Mouse (Mus musculus) gonadal fat pad, adult 2 months (tissue): ENCODE data around the gene Qrfpr. TPM values are rescaled to one million over a fixed set of nuclear protein-coding genes. Genes with fewer than 3 reads are reported as not detected.

Experiments
- DNase-seq: peaks from one replicate; pipeline ENCODE4 v3.0.0-alpha.2; 2012; ENCODE audit warnings: low read depth
- polyA plus RNA-seq: library from polyadenylated mRNA; depleted of rRNA; stranded (reverse); fragments of >200 nt; gene quantifications from 2 replicates; pipeline ENCODE4 v1.2.3, GENCODE M21; 2012; rRNA removed

Gene Qrfpr
- polyA plus RNA-seq = 0.14 TPM in 1 of 2 replicates, not detected in the other

DNA sequence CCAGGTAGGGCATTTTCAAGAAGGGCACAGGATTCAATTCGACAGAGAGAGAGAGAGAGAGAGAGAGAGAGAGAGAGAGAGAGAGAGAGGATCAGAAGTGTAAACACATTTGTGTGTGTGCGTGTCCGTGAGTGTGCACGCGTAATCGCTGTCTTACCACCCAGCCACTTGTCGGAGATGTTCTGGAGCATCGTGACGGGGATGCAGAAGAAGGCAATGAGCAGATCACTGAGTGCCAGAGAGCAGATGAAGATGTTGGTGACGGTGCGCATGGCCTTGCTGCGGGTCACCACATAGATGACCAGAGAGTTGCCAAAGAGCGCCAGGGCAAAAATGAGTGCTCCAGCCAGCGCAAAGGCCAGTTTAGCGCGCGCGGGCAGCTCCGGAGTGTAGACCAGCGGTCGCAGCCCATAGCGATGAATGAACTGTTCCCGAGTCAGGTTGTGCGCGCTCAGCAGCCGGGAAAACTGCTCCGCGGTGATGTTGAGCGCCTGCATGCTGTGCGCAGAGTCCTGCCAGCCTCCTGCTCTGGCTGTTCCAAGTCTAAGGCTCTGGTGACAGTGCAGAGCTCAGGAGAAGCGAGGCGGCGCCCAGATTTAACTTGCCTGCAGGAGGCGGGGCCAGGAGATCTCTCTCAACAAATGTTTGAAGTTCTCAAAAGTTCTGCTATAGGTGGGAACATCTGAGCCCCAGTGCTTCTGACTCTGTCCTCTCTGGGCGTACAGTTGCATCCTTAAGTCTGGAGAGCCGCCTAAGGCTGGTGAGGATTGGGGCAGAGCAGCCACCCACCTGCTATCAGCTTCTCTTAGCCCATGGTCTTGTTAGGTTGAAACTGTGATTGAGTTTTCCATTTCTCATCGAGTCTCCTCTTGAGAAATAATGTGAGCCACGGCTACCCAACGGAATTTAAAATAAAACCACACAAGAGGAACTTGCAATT, at the start of gene Qrfpr:
TSS of gene Qrfpr (minus strand) at position 571 of the 940 bp plus-strand sequence.
- no peak for DNase-seq

DNA sequence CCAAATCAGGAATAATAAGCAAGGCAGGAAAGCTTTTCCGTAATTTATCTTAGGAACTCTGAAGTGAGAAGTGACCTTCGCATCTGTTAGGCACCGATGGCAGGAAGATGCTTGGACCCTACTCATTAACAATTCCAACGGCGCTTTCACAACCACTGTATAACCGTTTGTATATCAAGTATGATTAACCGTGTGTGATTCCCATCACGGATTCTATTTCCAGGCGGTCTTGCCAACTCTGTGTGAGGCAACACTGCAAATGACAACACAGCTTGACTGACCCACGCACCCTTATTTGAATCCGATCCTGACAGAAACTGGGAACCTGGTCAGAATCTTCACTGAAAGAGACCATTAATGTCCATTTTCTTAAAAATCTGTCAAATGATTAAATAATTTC, 41.8 kb upstream of the Qrfpr start:
- no peak for DNase-seq

DNA sequence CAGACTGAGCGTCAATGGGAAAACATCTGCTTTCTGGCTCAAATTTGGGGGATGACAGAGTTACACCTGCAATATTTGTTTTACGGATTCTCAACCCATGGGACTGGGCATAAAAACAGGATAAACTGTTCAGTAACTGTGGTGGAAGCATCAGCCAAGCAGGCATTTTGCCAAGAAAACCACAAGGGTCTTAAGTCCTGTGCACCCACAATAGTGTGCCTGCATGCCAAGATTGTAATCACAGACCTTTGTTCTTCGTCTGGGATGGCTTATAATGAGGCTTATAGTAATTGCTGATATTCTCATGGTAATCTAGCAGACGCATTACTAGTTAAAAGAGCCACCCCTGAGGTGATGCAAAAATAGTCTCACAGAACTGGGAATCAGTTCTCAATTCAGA, 41.2 kb upstream of the Qrfpr start:
- DNase-seq = no peak

DNA sequence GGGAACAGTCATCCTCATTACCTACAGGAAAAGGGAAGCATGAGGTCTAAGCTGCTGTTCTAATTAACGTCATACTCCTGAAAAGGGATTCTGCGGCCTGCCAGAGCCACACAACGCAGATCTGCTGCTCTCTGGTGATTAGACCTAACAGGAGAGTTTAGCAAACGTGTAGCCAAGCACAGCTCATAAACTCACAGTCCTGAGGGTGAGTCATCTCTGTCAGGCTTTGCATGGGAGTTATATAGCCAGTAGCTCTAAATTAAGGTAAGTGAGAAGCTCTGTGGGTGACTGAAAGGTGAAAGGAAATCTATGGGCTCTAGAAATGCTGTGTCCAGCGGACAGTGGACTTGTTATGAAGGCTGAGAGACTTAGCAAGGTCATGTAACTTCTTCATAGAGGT, 28.5 kb upstream of the Qrfpr start:
- DNase-seq = no peak

DNA sequence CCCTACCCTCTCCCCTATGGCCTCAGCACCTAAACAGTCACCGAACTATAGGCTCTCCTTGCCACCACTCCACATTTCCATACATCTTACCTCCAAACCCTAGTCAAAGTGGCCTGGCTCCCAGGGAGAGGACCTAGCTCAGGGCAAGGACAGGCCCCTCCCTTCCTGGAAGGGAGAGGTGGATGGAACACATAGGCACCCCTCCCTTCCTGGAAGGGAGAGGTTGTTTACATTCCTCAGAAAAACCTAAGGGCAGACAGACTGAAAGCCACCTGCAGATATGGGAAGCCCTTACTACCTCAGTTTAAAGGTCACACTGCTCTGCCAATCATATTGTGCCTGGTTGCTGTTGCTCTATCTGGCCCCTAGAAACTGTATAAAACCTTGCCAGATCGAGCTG, 26.3 kb upstream of the Qrfpr start:
- no peak for DNase-seq

DNA sequence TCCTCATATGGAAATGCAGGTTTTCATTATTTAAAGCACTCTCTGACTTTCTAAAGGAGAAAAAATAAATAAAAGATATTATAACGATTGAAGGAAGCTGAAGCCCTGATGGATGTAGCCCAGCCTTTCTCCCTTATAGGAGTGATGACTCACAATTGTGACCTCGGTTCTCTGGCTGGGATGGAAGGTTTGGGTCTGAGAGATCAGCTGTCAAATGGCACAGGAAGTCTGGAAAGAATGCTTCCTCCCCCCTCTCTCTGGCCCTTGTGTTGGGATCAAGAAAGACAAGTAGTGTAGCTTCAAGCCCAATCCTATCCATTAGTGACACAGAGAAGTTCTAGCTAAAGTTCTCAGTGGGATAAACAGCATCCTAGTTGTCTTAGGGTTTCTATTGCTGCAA, 7.8 kb upstream of the Qrfpr start:
- DNase-seq = no peak

DNA sequence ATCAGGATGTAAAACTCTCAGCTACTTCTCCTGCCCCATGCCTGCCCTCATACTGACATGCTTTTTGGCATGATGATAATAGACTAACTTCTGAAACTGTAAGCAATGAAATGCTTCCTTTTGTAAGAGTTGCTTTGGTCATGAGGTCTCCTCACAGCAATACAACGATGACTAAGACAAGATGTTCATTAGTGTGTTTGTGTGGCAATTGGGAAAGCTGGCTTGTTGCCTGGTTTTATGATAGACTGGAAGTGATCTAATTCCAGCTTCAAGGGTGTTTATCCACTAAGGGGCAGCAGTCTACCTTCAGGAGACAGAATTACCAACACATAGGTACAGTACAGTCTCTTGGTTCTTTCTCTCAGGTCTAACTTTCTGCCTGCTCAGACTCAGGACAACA, 5.1 kb upstream of the Qrfpr start:
- no peak for DNase-seq

DNA sequence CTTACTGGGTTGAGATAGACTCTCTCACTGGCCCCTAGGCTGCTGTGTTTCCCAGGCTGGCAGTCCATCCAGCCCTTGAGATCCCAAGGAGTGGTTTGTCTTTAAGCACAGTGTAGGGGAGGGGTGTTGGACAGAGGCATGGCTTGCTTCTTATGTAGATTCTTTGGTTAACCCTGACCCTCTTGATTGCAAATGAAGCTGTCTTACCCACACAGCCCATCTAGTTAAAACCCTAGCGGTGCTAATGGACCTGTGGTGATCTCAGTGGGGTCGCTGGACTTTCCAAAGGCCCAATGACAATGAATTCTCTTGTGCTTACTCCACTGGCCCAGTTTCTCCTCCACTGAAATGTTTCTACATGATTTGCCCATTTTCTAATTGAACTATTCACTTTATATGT, 1.2 kb upstream of the Qrfpr start:
- DNase-seq = no peak

DNA sequence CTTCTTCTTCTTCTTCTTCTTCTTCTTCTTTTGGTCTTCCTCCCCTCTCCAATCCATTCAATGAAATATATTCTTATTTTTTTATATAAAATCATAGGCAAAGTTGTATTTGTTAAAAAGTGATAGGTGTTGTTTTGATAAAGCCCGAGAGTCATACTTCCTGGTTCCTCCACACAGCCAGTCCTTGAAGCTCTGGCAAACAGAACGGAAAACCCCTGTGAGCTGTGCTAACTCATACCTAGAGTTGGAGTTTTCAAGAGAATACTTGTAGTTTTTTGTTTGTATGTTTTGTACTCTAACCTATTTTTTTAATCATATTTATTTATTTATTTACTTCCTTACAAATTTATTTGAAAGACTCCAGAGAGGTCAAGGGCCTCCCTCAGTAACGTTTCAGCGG, 9.4 kb downstream of the Qrfpr start:
- DNase-seq = no peak

DNA sequence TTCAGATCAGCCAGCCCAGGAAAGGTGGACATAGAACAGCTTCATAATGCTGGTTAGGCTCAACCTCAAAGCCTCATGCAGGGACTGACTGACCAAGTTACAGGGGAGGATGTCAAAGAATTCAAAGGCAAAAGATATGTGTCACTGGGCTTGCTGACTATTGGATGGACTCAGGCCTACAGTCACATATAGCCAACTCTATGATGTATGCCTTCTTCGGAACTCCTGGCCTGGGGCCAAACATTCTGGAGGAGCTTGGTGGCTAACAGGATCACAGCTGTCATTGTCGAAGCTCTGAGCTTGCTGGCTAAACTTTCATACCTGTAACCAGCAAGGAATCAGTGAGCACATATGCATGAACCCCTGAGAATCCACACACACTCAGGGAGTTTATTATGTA, 11.2 kb downstream of the Qrfpr start:
- DNase-seq = no peak

DNA sequence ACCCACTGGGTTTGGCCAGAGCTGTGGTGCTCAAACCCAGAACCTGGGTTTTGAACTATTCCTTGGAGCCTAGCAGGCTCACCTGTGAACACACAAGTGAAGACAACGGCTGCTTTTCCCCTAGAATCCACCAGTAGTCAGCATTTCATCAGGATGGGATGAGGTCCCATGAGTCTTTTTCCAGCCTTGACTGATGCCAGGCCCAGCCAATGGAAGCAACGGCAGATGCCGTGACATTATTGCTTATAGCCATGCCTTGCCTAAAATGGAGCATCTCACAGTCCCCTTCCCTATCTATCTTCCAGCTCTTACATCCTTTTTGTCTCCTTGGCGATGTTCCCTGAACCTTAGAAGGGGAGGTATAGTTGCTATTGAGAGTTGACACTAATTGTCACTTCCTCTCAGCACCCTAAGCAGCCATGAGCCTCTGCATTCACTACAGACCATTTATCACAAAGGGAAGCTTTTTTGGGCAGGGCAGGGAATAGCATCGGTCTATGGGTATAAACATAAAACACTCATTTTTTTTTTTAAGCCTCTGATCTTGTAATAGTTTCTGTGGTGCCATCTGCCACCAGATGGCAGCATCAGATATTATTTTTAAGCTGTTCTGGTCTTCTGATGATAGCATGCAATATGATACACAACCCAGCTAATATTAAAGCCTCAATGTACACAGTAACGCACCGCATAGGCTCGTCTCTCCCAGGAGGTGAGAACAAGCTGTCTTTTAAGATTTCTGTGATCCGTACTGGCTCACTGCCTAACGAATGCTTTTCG, 12.1 kb downstream of the Qrfpr start:
- no peak for DNase-seq

DNA sequence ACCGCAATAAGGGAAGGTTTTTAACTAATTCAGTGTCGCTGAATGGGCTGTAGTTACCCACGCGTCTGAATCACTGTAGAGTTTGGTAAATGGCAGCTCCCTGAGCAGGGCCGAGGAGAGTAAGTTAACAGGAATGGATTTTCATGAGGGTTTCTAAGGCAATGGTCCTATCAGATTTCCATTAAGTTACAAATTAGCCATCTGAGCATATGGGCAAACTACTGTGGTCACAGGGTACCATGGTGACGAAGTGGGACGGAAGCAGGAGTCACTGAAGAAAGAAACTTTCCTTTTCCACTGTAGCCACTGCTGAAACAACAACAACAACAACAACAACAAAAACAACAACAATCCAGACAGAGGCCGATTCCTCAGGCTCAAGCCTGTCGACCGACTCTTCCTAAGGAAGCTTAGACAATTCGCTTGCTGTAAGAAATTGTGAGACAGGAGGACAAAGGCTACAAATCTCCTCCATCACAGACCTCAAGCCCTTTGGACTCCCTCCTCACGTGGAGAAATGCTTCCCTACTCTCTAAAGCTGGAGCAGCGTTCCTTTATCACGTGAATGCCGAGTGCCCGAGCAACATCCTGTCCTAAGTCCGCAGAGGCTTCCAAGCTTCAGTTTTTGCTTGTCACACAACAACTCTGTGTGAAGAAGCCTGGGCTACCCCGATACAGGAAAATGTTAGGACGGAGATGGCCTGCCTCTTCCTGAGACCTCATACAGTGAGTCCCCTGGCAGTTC, 14.4 kb downstream of the Qrfpr start:
- DNase-seq = no peak

DNA sequence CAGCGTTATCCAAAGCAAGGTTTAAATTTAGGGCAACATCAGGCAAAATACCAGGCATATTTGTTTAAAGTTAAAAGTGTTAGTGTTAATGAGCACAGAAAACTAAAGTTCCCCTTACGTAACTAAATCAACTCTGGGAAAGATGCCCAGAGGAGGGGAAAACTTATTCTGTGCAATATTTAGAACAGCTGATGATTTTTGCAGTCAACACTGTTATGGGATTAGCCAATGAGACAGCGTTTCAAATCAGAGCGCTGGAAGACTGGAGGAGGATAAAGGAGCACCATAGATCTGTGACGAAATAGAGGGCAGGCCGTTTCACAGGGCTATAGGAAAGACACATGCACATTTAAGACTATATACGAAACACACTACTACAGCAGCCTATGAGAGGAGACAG, 19.2 kb downstream of the Qrfpr start:
- DNase-seq = no peak

DNA sequence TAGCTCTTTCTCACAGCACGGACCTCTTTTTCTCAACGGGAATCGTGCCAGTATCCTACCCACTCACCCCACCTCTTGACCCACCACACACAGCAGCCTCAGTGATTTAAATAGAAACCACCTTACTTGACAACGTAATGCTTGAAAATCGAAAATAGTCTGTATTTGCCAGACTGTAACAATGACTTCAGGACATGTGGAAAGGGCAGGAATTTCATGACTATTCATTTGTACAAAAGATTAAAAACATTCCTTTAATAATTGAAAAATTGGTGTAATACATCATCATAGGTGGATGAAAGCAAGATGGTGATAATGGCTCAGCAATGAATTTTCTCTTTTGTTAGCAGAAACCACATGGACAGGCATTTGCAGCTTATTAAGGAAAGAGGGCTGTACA, 21.0 kb downstream of the Qrfpr start:
- no peak for DNase-seq

DNA sequence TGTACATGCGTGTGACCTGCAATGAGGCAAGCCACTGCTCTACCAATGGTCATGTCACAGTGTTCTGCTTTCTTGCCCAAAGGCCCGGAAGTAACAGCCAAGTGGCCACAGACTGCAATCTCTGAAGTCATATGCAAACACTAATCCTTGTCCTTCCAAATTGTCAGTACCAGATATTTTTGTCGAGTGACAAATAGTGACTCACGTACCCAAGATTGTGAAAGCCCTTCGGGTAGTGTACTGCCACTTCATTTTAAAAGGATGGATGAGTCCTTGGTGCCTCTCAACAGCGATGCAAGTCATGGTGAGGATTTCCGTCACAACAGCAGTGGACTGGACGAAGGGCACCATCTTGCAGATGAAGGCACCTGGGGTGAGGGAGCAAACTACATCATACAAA, 32.9 kb downstream of the Qrfpr start:
- DNase-seq = no peak

DNA sequence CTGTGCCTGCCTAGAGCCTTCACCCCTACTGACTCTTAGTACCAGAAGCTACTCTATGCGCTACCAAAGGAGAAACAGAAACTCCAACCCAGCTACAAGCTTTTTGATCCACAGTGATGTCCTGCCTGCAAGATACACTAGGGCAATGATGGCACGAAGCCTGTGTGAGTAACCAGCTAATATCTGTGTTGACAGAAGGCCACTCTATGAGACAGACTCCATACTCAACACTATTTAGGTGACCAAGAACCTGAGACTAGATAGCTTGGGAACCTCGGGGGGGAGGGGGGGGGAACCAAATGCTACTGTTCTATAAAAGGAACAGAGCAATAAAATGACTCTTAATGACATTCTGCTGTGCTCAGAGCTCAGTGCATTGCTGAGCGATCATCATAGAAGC, 35.6 kb downstream of the Qrfpr start:
- no peak for DNase-seq

DNA sequence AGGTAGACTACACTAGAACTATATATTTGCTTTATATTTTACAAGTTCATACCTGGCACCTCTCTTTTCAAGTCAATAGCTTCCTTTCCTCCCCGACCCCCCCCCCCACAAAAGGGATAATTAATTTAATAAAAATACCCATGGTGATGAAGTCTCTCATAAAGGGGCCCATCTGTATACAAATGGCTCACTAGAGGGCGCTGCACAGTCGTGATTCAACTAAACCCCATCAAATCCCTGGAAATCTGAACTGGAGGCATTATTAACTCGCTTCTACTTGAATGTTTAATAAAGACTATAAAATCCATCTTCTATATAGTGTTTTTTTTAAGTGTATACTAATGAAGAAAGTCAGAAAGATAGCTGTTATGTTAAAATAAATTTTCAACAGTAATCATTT, 40.6 kb downstream of the Qrfpr start:
- DNase-seq = no peak

DNA sequence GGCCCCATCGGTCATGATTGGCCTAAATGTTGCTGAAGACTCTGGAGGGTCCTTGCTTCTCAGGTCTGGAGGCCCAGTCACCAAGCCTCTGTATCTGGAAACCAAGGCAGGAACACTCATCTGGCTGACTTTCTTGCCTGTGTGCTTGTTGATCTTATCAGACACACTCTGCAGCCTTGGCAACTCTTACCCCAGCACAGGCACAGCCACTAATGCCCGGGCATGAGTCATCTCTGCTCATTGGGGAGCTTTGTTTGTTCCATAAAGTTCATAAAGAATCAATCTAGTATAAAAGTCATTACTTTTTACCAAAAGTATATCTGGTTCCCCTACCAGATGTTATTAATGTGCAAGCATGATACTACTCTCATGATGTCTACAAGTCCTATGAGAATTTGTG, 48.4 kb downstream of the Qrfpr start:
- no peak for DNase-seq

DNA sequence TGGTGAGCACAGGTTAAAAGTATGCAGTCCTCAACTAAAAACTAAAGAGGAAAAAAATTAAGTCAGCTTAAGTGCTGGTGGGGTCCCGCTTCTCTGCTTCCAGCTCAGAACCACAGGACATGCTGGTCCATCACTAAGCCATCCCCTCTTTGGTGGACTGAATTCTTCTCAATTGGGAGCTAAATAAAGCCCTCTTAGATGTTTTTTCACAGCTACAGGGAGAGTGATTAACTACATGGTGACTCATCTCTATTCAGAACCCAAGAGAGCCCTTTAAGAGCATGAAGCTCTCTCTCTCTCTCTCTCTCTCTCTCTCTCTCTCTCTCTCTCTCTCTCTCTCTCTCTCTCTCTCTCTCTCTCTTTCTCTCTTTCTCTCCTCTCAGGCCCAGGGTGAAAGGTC, 50.8 kb downstream of the Qrfpr start:
- DNase-seq = no peak

DNA sequence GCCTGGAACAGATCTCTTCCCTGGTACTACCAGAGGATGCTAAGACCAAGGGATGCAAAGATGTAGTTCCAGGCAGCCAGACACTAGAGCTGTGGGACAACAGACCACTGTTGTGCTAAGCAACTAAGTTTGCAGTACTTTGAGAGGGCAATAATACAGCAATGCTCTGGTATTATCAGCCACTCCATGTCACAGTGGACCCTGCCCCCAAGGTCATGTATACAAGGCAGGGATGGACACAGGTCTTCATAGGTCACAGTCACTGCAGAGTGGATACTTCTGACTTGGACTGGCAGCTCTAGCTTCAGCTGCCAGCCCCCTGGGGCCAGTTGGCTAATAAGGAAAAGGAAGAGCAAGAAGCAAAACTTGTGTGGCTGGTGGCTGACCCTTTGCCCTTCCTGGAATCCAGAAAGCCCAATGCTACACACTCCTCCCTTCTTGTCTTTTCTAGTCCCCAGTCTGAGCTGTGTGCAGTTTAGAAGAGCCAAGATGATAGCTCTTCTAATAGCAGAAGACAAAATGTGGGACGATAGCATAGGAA, 51.4 kb downstream of the Qrfpr start:
- DNase-seq = no peak

DNA sequence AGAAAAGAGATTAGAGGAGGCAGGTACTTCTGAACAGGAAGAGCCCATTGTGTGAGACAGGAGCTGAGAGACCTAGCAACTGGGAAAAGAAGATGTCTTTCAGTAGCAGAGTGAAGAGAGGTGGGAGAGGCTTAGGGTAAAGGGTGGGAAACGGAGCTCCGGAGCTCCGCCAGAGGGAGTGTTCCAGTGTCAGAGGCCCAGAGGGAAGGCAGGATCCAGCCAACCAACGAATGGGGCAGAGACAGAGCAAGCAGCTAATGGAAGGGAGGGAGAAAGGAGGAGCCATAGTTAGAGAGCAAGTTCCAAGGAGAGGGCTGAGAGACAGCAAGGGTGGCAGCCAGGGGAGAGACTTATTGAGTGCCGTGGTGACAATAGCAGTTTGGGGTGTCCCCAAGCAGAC, 66.8 kb downstream of the Qrfpr start:
- no peak for DNase-seq
